Mouse (Mus musculus) heart, embryonic 11.5 days (tissue): Measurements from ENCODE around the gene Ppif. TPM values are rescaled to one million over a fixed set of nuclear protein-coding genes. Genes with fewer than 3 reads are reported as not detected.
A peak's percentile ranks its signal among the peaks of the same experiment; 100 is the strongest.

Source experiments
- ATAC-seq: fragments of 200-750 bp; cut with Nextera tagmentation; replicated peaks from 2 replicates; pipeline ENCODE4 v1.8.0; 2017; ENCODE audit warnings: moderate library complexity; ENCODE audit not compliant: insufficient number of reproducible peaks, low FRiP score, low TSS enrichment
- H3K27ac ChIP-seq: fragments of 300-500 bp; sonication (generic); 2 replicates; pipeline ENCODE4 v1.5.1; 2014; ENCODE audit warnings: mild to moderate bottlenecking, low read depth, low read length
- H3K27me3 ChIP-seq: fragments of 300-500 bp; sonication (generic); 2 replicates; pipeline ENCODE4 v1.6.1; 2014; ENCODE audit warnings: mild to moderate bottlenecking, low read length, mixed read lengths; ENCODE audit not compliant: control insufficient read depth, insufficient read depth
- H3K36me3 ChIP-seq: fragments of 300-500 bp; sonication (generic); 2 replicates; pipeline ENCODE4 v1.6.1; 2014; ENCODE audit warnings: mild to moderate bottlenecking, low read length, moderate library complexity, mixed read lengths; ENCODE audit not compliant: control insufficient read depth, insufficient read depth
- H3K4me1 ChIP-seq: fragments of 300-500 bp; sonication (generic); 2 replicates; pipeline ENCODE4 v1.6.1; 2014; ENCODE audit warnings: low read length; ENCODE audit not compliant: control insufficient read depth, insufficient read depth
- H3K4me2 ChIP-seq: fragments of 300-500 bp; sonication (generic); 2 replicates; pipeline ENCODE4 v1.6.1; 2014; ENCODE audit warnings: mild to moderate bottlenecking, moderate library complexity
- H3K4me3 ChIP-seq: fragments of 300-500 bp; sonication (generic); 2 replicates; pipeline ENCODE4 v1.5.1; 2014; ENCODE audit warnings: low read depth, low read length
- H3K9ac ChIP-seq: fragments of 300-500 bp; sonication (generic); 2 replicates; pipeline ENCODE4 v1.6.1; 2014; ENCODE audit warnings: mild to moderate bottlenecking, low read depth, low read length, moderate library complexity
- H3K9me3 ChIP-seq: fragments of 300-500 bp; sonication (generic); replicated peaks from 2 replicates; pipeline ENCODE4 v1.6.1; 2016; ENCODE audit warnings: low read length; ENCODE audit not compliant: control insufficient read depth
- WGBS: fragments of 180-500 bp; shearing (Covaris S2); extraction: QIAGEN DNeasy Blood & Tissue Kit; methylation state at CpG from one replicate; pipeline ENCODE4 v1.1.7; 2014; ENCODE audit not compliant: insufficient replicate concordance; 5-methylcytosine and 5-hydroxymethylcytosine counted together
- polyA plus RNA-seq: library from polyadenylated mRNA; unstranded; fragments of >200 nt; fragmentation: Nextera tagmentation; extraction: Ambion mirVana; gene quantifications from 2 replicates; pipeline ENCODE4 v1.2.1, GENCODE M21; 2014

Ppif gene
- polyA plus RNA-seq, 1 experiment from 2014 or later = 92.7 TPM

- H3K9me3 ChIP-seq = no peaks in the 10 kb centered on the region
- 63% methylated on average over 10 of the region's 10 CpGs for WGBS
- no peaks in the 10 kb centered on the region for H3K36me3 ChIP-seq
- no peak overlapping the region for H3K4me3 ChIP-seq
- H3K9ac ChIP-seq = 0 out of 2 replicates have a peak overlapping the region, but pooled peaks have one; percentile 23
- H3K27me3 ChIP-seq = no peaks in the 10 kb centered on the region
- peak overlapping the region; percentile 94 for H3K27ac ChIP-seq
- H3K4me1 ChIP-seq = peaks cover 18% of the 10 kb centered on the region
- H3K4me2 ChIP-seq = 0 out of 2 replicates have a peak overlapping the region, but pooled peaks have one; percentile 16
- no peak; the same call in 1 of the 2 replicates for ATAC-seq
These were observed 6.7 kb upstream of the Ppif start for GRCm38 (mm10) chr14:25686983-25687901.

GRCm38 (mm10) chr14:25693271-25693887 lies 575 bp upstream of the Ppif start:
- Histone ChIP-seq H3K36me3 (peaks cover 10% of the 10 kb centered on the region), H3K9ac (peak overlapping the region; percentile 59; the same call in 1 of the 2 replicates), H3K4me2 (peak overlapping the region; percentile 79), H3K9me3 (no peaks in the 10 kb centered on the region), H3K4me3 (peak overlapping the region; percentile 92), H3K27ac (peak overlapping the region; percentile 46), H3K27me3 (no peaks in the 10 kb centered on the region), H3K4me1 (peaks cover 14% of the 10 kb centered on the region)
- ATAC-seq = 0 out of 2 replicates have a peak, but pooled peaks have one; percentile 1
- 57% methylated on average over 6 of the region's 6 CpGs for WGBS

- H3K9me3 ChIP-seq = no peaks in the 10 kb centered on the region
- peak; percentile 39; the same call in 1 of the 2 replicates for ATAC-seq
- peaks cover 13% of the 10 kb centered on the region for H3K4me1 ChIP-seq
- H3K9ac ChIP-seq = peak overlapping the region; percentile 87
- no peaks in the 10 kb centered on the region for H3K27me3 ChIP-seq
- 3% methylated on average over 10 of the region's 10 CpGs for WGBS
- peak overlapping the region; percentile 79 for H3K4me2 ChIP-seq
- peak overlapping the region; percentile 92 for H3K4me3 ChIP-seq
- peak overlapping the region; percentile 75 for H3K27ac ChIP-seq
- H3K36me3 ChIP-seq = peaks cover 21% of the 10 kb centered on the region
These were observed 579 bp downstream of the Ppif start for GRCm38 (mm10) chr14:25694569-25694897.

GRCm38 (mm10) chr14:25695059-25695458 lies 1.1 kb downstream of the Ppif start:
- H3K9ac ChIP-seq = peak overlapping the region; percentile 87
- no peaks in the 10 kb centered on the region for H3K9me3 ChIP-seq
- peak overlapping the region; percentile 79 for H3K4me2 ChIP-seq
- peak overlapping the region; percentile 92 for H3K4me3 ChIP-seq
- peaks cover 13% of the 10 kb centered on the region for H3K4me1 ChIP-seq
- WGBS = 57% methylated on average over 6 of the region's 6 CpGs
- H3K36me3 ChIP-seq = peaks cover 22% of the 10 kb centered on the region
- ATAC-seq = no peak
- no peaks in the 10 kb centered on the region for H3K27me3 ChIP-seq
- no peak overlapping the region for H3K27ac ChIP-seq

- peaks cover 13% of the 10 kb centered on the region for H3K4me1 ChIP-seq
- H3K27me3 ChIP-seq = no peaks in the 10 kb centered on the region
- no peak overlapping the region for H3K27ac ChIP-seq
- H3K4me3 ChIP-seq = no peak overlapping the region
- no peak overlapping the region for H3K4me2 ChIP-seq
- no peak overlapping the region for H3K9ac ChIP-seq
- H3K9me3 ChIP-seq = no peaks in the 10 kb centered on the region
- H3K36me3 ChIP-seq = peaks cover 22% of the 10 kb centered on the region
- WGBS = 63% methylated on average over 2 of the region's 2 CpGs
- no peak for ATAC-seq
These were observed 2.4 kb downstream of the Ppif start for GRCm38 (mm10) chr14:25696356-25696755.

GRCm38 (mm10) chr14:25701986-25702385 lies 8.0 kb downstream of the Ppif start:
- Histone ChIP-seq H3K27me3 (no peaks in the 10 kb centered on the region), H3K9ac (no peak overlapping the region), H3K9me3 (no peaks in the 10 kb centered on the region), H3K36me3 (peaks cover 20% of the 10 kb centered on the region), H3K4me2 (no peak overlapping the region), H3K4me3 (no peak overlapping the region), H3K4me1 (no peaks in the 10 kb centered on the region), H3K27ac (no peak overlapping the region)
- peak; percentile 29; the same call in 1 of the 2 replicates for ATAC-seq

- no peak for ATAC-seq
- no peaks in the 10 kb centered on the region for H3K36me3 ChIP-seq
- no peaks in the 10 kb centered on the region for H3K9me3 ChIP-seq
- no peak overlapping the region for H3K4me2 ChIP-seq
- 0 out of 2 replicates have a peak overlapping the region, but pooled peaks have one; percentile 18 for H3K9ac ChIP-seq
- no peak overlapping the region for H3K4me3 ChIP-seq
- WGBS = 46% methylated on average over 5 of the region's 5 CpGs
- 0 out of 2 replicates have a peak overlapping the region, but pooled peaks have one; percentile 10 for H3K27ac ChIP-seq
- H3K4me1 ChIP-seq = peaks cover 45% of the 10 kb centered on the region
- no peaks in the 10 kb centered on the region for H3K27me3 ChIP-seq
These were observed 13.8 kb downstream of the Ppif start for GRCm38 (mm10) chr14:25707691-25708181.

- Histone ChIP-seq H3K4me2 (no peak overlapping the region), H3K4me1 (peaks cover 45% of the 10 kb centered on the region), H3K4me3 (no peak overlapping the region), H3K27me3 (no peaks in the 10 kb centered on the region), H3K9me3 (no peaks in the 10 kb centered on the region), H3K9ac (peak overlapping the region; percentile 63), H3K36me3 (no peaks in the 10 kb centered on the region), H3K27ac (peak overlapping the region; percentile 41)
- WGBS = 52% methylated on average over 4 of the region's 4 CpGs
- no peak for ATAC-seq
These were observed 14.5 kb downstream of the Ppif start for GRCm38 (mm10) chr14:25708451-25708850.
